Mouse (Mus musculus): Measurements from ENCODE around the gene Hck. TPM values are rescaled to one million over a fixed set of nuclear protein-coding genes. Genes with fewer than 3 reads are reported as not detected.

The Hck gene
- polyA plus RNA-seq, 1 experiment from 2014 or later = 11.8 TPM

DNA sequence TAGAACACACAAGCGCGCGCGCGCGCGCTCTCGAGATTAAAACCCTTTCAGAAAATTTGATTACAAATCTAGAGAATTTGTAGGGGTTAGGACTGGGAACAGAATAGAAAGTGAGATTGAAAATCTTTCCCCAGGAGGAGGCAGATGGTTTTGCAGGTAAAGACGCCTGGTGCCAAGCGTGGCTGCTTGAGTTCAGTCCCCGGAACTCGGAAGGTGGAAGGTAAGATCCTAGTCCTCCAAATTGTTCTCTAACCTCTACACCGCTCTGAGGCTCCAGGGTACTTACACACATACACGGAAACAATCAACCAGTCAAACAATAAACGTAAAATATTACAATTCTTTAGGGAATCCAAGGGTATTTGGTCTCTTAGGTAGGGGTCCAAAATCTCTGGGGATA is 466 bp upstream of the Hck start:
- peaks cover 52% of the 10 kb centered on the region for H3K27me3 ChIP-seq

DNA sequence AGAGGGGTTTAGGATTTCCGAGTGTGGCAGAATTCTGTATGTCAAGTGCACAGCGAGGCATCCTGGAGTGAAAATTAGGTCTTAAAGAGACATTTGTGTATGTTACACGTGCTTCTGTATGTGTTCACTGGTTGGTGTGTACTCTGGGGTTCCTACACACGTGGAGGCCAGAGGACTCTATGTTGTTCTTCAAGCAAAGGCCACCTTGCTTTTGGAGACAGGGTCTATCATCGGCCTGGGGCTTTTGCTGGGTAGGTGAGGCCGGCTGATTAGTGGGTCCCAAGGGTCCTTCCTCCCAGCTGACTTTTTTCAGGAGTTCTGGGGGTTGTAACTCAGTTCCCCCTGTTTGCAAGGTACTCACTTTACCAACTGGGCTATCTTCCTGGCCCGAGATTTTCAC is 1.3 kb downstream of the Hck start:
- WGBS = 63% methylated on average over 7 of the region's 7 CpGs
- no peak for ATAC-seq (ENCODE audit: insufficient number of reproducible peaks, low FRiP score, low TSS enrichment, low read depth)

More for the DNA sequence above, 466 bp upstream of the Hck start:
- 3% methylated on average over 15 of the region's 15 CpGs for WGBS
- Histone ChIP-seq H3K4me1 (peaks cover 20% of the 10 kb centered on the region), H3K4me3 (replicated peaks) (peak overlapping the region; percentile 43), H3K9me3 (replicated peaks) (no peaks in the 10 kb centered on the region), H3K4me2 (replicated peaks) (peak overlapping the region; percentile 72), H3K27ac (replicated peaks) (no peak overlapping the region), H3K36me3 (no peaks in the 10 kb centered on the region), H3K9ac (no peak overlapping the region)
- no peak for ATAC-seq (ENCODE audit: insufficient number of reproducible peaks, low FRiP score, low TSS enrichment, low read depth)

DNA sequence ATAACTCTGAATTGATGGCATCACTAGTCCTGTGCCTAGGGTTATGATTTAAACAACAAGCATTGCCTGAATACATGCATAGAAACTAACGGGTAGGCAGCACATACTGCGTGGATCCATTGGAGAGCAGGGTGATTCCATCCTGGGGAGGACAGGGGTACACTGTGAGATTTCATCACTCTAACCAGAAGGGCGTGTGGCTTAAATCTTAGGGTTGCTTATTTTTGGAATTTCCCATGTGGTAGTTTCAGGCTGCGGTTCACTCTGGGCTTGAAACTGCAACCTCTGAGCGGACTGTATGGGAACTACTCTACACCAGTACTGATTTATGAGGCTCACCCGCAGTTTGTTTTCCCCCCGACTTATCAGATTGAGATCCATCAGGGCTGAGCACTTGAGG is 3.0 kb downstream of the Hck start:
- no peaks in the 10 kb centered on the region for H3K36me3 ChIP-seq
- H3K27ac ChIP-seq (replicated peaks) = no peak overlapping the region
- no peak for ATAC-seq (ENCODE audit: insufficient number of reproducible peaks, low FRiP score, low TSS enrichment, low read depth)
- no peak overlapping the region for H3K4me3 ChIP-seq (replicated peaks)
- peaks cover 20% of the 10 kb centered on the region for H3K4me1 ChIP-seq
- no peaks in the 10 kb centered on the region for H3K9me3 ChIP-seq (replicated peaks)
- H3K27me3 ChIP-seq = peaks cover 48% of the 10 kb centered on the region
- H3K4me2 ChIP-seq (replicated peaks) = no peak overlapping the region
- WGBS = 82% methylated on average over 7 of the region's 7 CpGs
- no peak overlapping the region for H3K9ac ChIP-seq

More for the DNA sequence above, 1.3 kb downstream of the Hck start:
- no peaks in the 10 kb centered on the region for H3K36me3 ChIP-seq
- no peaks in the 10 kb centered on the region for H3K9me3 ChIP-seq (replicated peaks)
- no peak overlapping the region for H3K4me3 ChIP-seq (replicated peaks)
- H3K4me2 ChIP-seq (replicated peaks) = no peak overlapping the region
- no peak overlapping the region for H3K9ac ChIP-seq
- H3K4me1 ChIP-seq = peaks cover 20% of the 10 kb centered on the region
- peaks cover 52% of the 10 kb centered on the region for H3K27me3 ChIP-seq
- no peak overlapping the region for H3K27ac ChIP-seq (replicated peaks)

DNA sequence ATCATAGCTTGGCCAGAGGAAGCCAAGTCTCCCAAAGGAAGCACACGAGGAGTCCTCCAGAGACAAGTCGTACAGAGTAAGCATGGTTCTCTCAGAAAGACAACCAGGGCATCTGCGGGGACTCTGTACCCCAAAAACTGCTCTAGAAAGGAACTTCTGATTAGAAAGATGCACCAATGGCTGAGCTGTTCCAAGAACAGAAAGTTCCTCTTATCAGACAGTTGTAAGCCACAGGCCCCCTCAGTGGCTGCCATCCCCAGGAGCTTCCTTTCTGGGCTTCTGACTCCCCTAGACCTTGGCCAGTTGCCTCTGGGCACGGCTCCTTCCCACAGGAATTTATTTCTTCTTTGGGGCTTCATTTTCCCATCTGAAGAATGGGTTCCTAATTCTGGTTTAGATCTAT is 7.4 kb downstream of the Hck start:
- WGBS = 69% methylated on average over 4 of the region's 4 CpGs
- no peaks in the 10 kb centered on the region for H3K4me1 ChIP-seq
- no peak for ATAC-seq (ENCODE audit: insufficient number of reproducible peaks, low FRiP score, low TSS enrichment, low read depth)
- H3K4me3 ChIP-seq (replicated peaks) = no peak overlapping the region
- no peak overlapping the region for H3K27ac ChIP-seq (replicated peaks)
- H3K36me3 ChIP-seq = no peaks in the 10 kb centered on the region
- H3K4me2 ChIP-seq (replicated peaks) = no peak overlapping the region
- no peak overlapping the region for H3K9ac ChIP-seq
- no peaks in the 10 kb centered on the region for H3K9me3 ChIP-seq (replicated peaks)
- H3K27me3 ChIP-seq = peaks cover 9% of the 10 kb centered on the region; the same call in 1 of the 2 replicates

DNA sequence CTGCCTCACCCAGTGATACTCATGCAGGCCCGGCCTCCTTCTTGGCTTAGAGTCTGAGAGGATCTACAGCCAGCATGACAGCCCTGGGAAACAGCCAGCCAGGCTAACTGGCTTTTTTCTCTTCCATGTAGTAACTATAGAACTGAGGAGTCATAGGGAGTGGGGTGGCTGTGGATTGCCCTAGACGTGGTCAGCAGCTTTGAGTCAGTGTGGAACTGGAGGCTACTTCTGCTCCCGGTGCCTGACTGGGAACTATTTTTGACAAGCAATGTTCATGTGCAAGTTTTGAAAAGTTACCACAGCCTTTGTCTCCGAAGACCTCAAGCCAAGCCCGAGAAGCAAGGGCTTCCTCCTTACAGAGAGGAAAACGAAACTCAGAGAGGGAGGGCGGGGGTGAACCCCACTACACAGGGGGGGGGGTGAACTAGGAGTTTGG is 8.8 kb downstream of the Hck start:
- Histone ChIP-seq H3K4me2 (replicated peaks) (no peak overlapping the region), H3K36me3 (no peaks in the 10 kb centered on the region), H3K9ac (no peak overlapping the region), H3K27ac (replicated peaks) (no peak overlapping the region), H3K9me3 (replicated peaks) (no peaks in the 10 kb centered on the region), H3K27me3 (no peaks in the 10 kb centered on the region), H3K4me3 (replicated peaks) (no peak overlapping the region), H3K4me1 (no peaks in the 10 kb centered on the region)
- no peak for ATAC-seq (ENCODE audit: insufficient number of reproducible peaks, low FRiP score, low TSS enrichment, low read depth)
- 71% methylated on average over 7 of the region's 7 CpGs for WGBS

DNA sequence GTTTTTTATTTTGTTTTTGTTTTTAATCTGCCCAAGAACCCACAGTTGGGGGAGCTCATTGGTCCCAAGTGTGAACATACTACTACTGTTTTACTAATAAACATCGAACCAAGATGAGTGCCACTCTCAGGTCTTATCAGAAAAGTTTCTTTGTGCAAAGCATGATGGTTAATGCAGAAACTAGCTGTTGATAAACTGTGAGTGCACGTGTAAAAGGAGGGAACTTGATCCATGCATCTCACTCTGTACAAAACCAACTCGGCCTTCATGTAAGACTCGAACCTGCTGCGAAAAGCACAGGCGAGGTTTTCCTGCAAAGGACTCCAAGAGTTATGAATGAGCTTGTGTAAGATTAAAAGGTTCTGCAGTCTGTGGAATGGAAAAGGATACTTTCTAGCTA is 11.2 kb downstream of the Hck start:
- WGBS = 87% methylated on average over 6 of the region's 6 CpGs
- H3K27me3 ChIP-seq = no peaks in the 10 kb centered on the region
- no peaks in the 10 kb centered on the region for H3K36me3 ChIP-seq
- no peak overlapping the region for H3K27ac ChIP-seq (replicated peaks)
- no peak overlapping the region for H3K4me2 ChIP-seq (replicated peaks)
- no peaks in the 10 kb centered on the region for H3K4me1 ChIP-seq
- no peak overlapping the region for H3K4me3 ChIP-seq (replicated peaks)
- H3K9ac ChIP-seq = no peak overlapping the region
- H3K9me3 ChIP-seq (replicated peaks) = no peaks in the 10 kb centered on the region
- no peak for ATAC-seq (ENCODE audit: insufficient number of reproducible peaks, low FRiP score, low TSS enrichment, low read depth)

DNA sequence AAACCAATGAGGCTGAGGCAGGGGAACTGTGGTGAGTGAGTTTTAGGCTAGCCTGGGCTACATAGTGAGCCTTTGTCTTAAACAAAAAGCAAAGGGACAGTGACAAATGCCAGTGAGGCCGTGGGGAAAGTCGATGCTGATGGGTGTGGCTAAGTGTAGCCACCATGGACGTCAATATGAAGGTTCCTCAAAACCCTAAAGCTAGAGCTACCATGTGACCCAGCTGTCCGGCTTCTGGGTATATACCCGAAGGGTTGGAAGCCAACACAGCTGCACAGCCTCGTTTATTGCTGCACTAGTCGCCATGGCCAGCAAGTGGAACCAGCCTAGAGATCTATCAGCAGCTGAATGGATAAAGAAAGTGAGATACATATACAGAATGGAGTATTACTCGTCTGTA is 11.9 kb downstream of the Hck start:
- ATAC-seq (ENCODE audit: insufficient number of reproducible peaks, low FRiP score, low TSS enrichment, low read depth) = no peak
- H3K4me2 ChIP-seq (replicated peaks) = no peak overlapping the region
- H3K4me1 ChIP-seq = no peaks in the 10 kb centered on the region
- no peak overlapping the region for H3K9ac ChIP-seq
- WGBS = 70% methylated on average over 8 of the region's 8 CpGs
- H3K27me3 ChIP-seq = no peaks in the 10 kb centered on the region
- no peaks in the 10 kb centered on the region for H3K9me3 ChIP-seq (replicated peaks)
- no peak overlapping the region for H3K4me3 ChIP-seq (replicated peaks)
- H3K36me3 ChIP-seq = no peaks in the 10 kb centered on the region
- no peak overlapping the region for H3K27ac ChIP-seq (replicated peaks)

DNA sequence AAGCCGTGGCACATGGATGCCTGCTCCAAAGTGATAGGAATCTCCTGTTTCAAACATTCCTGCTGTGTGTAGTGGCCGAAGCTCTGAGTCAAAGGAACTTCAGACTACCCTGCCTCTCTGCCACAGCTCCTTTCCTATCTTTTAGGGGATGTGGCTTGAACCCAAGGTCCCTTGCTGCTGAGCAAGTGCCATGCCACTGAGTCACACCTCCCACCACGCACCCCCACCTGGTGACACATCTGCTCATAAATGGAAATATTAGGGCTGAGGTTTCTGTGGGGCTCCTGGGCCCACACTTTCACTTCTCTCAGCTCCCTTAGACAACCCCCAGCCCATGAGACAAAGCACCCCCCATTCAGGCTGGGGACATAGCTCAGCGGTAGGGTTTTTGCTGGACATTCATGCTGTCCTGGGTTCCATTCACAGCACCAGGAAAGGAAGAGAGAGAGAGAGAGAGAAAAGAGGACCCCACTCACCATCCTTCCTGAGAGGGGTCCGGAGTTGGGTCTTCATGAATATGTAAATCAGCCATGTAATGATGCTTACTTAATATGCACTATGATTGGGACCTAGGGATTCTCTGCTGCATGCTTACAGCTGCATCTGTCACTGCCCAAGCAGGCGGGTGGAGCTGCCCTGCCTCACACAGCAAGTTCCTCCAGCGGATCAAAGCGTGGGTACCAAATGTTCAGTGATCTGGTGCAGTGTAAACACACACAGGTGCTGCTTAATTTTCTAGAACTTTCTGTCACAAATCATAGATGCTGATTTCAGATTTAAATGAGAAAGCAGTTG is 13.8 kb downstream of the Hck start:
- peaks cover 2% of the 10 kb centered on the region; the same call in 1 of the 2 replicates for H3K27me3 ChIP-seq
- 71% methylated on average over 8 of the region's 8 CpGs for WGBS
- no peaks in the 10 kb centered on the region for H3K36me3 ChIP-seq
- no peaks in the 10 kb centered on the region for H3K9me3 ChIP-seq (replicated peaks)
- H3K9ac ChIP-seq = no peak overlapping the region
- H3K27ac ChIP-seq (replicated peaks) = no peak overlapping the region
- H3K4me1 ChIP-seq = no peaks in the 10 kb centered on the region
- ATAC-seq (ENCODE audit: insufficient number of reproducible peaks, low FRiP score, low TSS enrichment, low read depth) = no peak
- no peak overlapping the region for H3K4me3 ChIP-seq (replicated peaks)
- no peak overlapping the region for H3K4me2 ChIP-seq (replicated peaks)

DNA sequence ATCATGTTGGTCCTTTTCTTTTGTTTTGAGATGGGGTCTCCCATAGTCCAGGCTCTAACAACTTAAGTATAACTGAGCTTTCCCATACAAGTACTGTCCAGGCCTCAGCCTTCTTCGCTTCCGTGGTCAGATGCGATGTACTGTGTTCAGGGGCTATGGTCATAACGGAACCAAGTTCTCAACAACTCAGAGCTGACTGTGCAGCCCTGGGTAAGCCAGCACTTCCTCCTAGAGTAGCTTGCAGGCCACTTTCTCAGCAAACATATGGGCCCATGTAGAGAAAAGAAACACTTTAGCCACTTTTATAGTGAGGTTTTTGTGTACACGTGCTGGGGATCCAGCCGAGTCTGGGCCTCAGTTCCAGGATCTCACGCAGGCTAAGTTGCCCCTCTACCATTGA is 14.4 kb downstream of the Hck start:
- Histone ChIP-seq H3K27me3 (peaks cover 3% of the 10 kb centered on the region; the same call in 1 of the 2 replicates), H3K27ac (replicated peaks) (no peak overlapping the region), H3K4me2 (replicated peaks) (no peak overlapping the region), H3K9me3 (replicated peaks) (no peaks in the 10 kb centered on the region), H3K36me3 (no peaks in the 10 kb centered on the region), H3K9ac (no peak overlapping the region), H3K4me3 (replicated peaks) (no peak overlapping the region), H3K4me1 (no peaks in the 10 kb centered on the region)
- WGBS = 88% methylated on average over 7 of the region's 7 CpGs
- no peak for ATAC-seq (ENCODE audit: insufficient number of reproducible peaks, low FRiP score, low TSS enrichment, low read depth)

DNA sequence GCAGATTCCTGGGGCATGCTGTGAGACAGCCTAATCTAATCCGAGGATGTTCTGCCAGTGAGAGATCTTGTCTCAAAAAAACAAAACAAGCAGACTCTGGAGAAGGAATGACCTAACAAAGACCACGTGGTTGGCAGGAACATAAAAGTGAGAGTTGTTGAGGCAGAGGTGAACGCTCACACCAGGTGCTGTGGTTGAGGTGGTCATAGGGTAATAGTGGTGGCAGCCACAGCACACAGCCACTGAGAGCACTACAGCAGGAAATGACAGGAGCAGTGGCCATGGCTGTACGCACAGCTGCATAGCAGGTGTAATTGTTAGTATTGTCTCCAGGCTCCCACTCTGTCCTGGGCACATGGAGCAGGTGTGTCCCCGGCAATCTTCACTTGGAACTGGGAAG is 17.6 kb downstream of the Hck start:
- no peak overlapping the region for H3K27ac ChIP-seq (replicated peaks)
- H3K4me1 ChIP-seq = no peaks in the 10 kb centered on the region
- H3K4me2 ChIP-seq (replicated peaks) = no peak overlapping the region
- H3K9me3 ChIP-seq (replicated peaks) = no peaks in the 10 kb centered on the region
- H3K36me3 ChIP-seq = no peaks in the 10 kb centered on the region
- no peak overlapping the region for H3K9ac ChIP-seq
- H3K27me3 ChIP-seq = peaks cover 3% of the 10 kb centered on the region; the same call in 1 of the 2 replicates
- H3K4me3 ChIP-seq (replicated peaks) = no peak overlapping the region
- 51% methylated on average over 5 of the region's 5 CpGs for WGBS
- no peak for ATAC-seq (ENCODE audit: insufficient number of reproducible peaks, low FRiP score, low TSS enrichment, low read depth)

DNA sequence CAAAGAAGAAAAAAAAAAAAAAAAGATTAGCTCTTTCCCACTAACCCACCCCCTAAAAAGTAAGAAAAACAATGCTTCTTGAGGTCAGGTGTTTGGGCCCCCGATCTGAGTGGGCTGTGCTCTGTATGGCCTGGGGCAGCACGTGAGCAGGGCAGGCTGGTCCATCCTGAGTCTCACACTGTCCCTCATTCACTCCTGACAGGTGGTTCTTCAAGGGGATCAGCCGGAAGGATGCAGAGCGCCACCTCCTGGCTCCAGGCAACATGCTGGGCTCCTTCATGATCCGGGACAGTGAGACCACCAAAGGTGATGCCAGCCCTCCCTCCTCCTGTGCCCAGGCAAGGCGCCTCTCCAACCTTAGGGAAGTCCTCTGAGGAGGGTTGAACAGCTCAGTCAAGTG is 22.8 kb downstream of the Hck start:
- Histone ChIP-seq H3K9me3 (replicated peaks) (no peaks in the 10 kb centered on the region), H3K27me3 (peaks cover 3% of the 10 kb centered on the region; the same call in 1 of the 2 replicates), H3K4me3 (replicated peaks) (no peak overlapping the region), H3K36me3 (no peaks in the 10 kb centered on the region), H3K4me1 (no peaks in the 10 kb centered on the region), H3K4me2 (replicated peaks) (no peak overlapping the region), H3K27ac (replicated peaks) (no peak overlapping the region), H3K9ac (no peak overlapping the region)
- 16% methylated on average over 6 of the region's 6 CpGs for WGBS
- ATAC-seq (ENCODE audit: insufficient number of reproducible peaks, low FRiP score, low TSS enrichment, low read depth) = no peak

DNA sequence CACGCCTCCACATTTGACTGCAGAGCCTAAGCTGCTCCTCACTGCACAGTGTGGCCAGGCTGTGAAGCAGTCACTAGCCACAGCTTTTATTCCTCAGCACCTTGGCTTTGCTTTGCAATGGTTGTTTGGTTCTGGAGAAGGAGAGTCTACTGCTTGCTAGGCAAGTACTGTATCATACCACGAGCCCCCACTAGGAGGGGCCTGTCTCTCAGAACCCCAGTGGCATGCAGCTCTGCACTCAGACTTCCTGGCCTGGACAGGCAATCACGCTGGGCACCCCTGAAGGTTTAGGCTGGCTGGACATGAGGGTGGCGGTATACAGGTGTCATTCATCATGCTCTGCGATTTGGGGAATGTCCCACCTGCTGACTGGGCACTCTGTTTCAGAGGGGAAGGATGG is 26.0 kb downstream of the Hck start:
- Histone ChIP-seq H3K4me3 (replicated peaks) (no peak overlapping the region), H3K4me1 (no peaks in the 10 kb centered on the region), H3K36me3 (no peaks in the 10 kb centered on the region), H3K9me3 (replicated peaks) (no peaks in the 10 kb centered on the region), H3K27me3 (no peaks in the 10 kb centered on the region), H3K9ac (no peak overlapping the region), H3K4me2 (replicated peaks) (no peak overlapping the region), H3K27ac (replicated peaks) (no peak overlapping the region)
- no peak for ATAC-seq (ENCODE audit: insufficient number of reproducible peaks, low FRiP score, low TSS enrichment, low read depth)
- 28% methylated on average over 5 of the region's 5 CpGs for WGBS
